Mouse (Mus musculus) intestine, postnatal 0 days (tissue): ENCODE results near the gene Phka1. TPM values are rescaled to one million over a fixed set of nuclear protein-coding genes. Genes with fewer than 3 reads are reported as not detected.
"Not testable (repeated sequence)": the region's sequence is repeated elsewhere in the genome, so short reads cannot be mapped to it uniquely, and the experiment has no call there.

Source experiments
- ATAC-seq: fragments of 200-750 bp; cut with Nextera tagmentation; 2 replicates; pipeline ENCODE4 v1.8.0; 2017; ENCODE audit warnings: mild to moderate bottlenecking, moderate TSS enrichment, moderate library complexity
- H3K27ac ChIP-seq: fragments of 300-500 bp; sonication (generic); 2 replicates; pipeline ENCODE4 v1.5.1; 2014; ENCODE audit warnings: mild to moderate bottlenecking, low read depth, low read length, moderate library complexity
- H3K27me3 ChIP-seq: fragments of 300-500 bp; sonication (generic); replicated peaks from 2 replicates; pipeline ENCODE4 v1.6.1; 2014; ENCODE audit warnings: low read length, mixed read lengths; ENCODE audit not compliant: control insufficient read depth, insufficient read depth
- H3K36me3 ChIP-seq: fragments of 300-500 bp; sonication (generic); 2 replicates; pipeline ENCODE4 v1.6.1; 2014; ENCODE audit warnings: mild to moderate bottlenecking, moderate library complexity; ENCODE audit not compliant: control insufficient read depth, insufficient read depth
- H3K4me1 ChIP-seq: fragments of 300-500 bp; sonication (generic); replicated peaks from 2 replicates; pipeline ENCODE4 v1.6.1; 2014; ENCODE audit warnings: antibody characterized with exemption, low read length, mixed read lengths; ENCODE audit not compliant: control insufficient read depth, insufficient read depth
- H3K4me2 ChIP-seq: fragments of 300-500 bp; sonication (generic); replicated peaks from 2 replicates; pipeline ENCODE4 v1.6.1; 2014; ENCODE audit warnings: low read depth, mild to moderate bottlenecking, moderate library complexity
- H3K4me3 ChIP-seq: fragments of 300-500 bp; sonication (generic); 2 replicates; pipeline ENCODE4 v1.5.1; 2014; ENCODE audit warnings: low read depth, low read length
- H3K9ac ChIP-seq: fragments of 300-500 bp; sonication (generic); 2 replicates; pipeline ENCODE4 v1.6.1; 2014; ENCODE audit warnings: mild to moderate bottlenecking, low read depth, low read length
- H3K9me3 ChIP-seq: fragments of 300-500 bp; sonication (generic); 2 replicates; pipeline ENCODE4 v1.6.1; 2016; ENCODE audit warnings: mixed run types; ENCODE audit not compliant: control insufficient read depth
- CTCF ChIP-seq: sonication (generic); IDR thresholded peaks from 2 replicates; pipeline ENCODE4 v1.5.1; 2016; ENCODE audit warnings: low read depth, mild to moderate bottlenecking, control low read depth, antibody characterized with exemption, moderate library complexity
- WGBS: fragments of 180-500 bp; shearing (Covaris S2); extraction: QIAGEN DNeasy Blood & Tissue Kit; methylation state at CpG from one replicate; pipeline ENCODE4 v1.1.7; 2014; 5-methylcytosine and 5-hydroxymethylcytosine counted together
- polyA plus RNA-seq: library from polyadenylated mRNA; unstranded; fragments of >200 nt; fragmentation: Nextera tagmentation; extraction: Ambion mirVana; gene quantifications from 2 replicates; pipeline ENCODE4 v1.2.1, GENCODE M21; 2015

The Phka1 gene
- 1.7 and 1.8 TPM in 2 replicates for polyA plus RNA-seq

DNA sequence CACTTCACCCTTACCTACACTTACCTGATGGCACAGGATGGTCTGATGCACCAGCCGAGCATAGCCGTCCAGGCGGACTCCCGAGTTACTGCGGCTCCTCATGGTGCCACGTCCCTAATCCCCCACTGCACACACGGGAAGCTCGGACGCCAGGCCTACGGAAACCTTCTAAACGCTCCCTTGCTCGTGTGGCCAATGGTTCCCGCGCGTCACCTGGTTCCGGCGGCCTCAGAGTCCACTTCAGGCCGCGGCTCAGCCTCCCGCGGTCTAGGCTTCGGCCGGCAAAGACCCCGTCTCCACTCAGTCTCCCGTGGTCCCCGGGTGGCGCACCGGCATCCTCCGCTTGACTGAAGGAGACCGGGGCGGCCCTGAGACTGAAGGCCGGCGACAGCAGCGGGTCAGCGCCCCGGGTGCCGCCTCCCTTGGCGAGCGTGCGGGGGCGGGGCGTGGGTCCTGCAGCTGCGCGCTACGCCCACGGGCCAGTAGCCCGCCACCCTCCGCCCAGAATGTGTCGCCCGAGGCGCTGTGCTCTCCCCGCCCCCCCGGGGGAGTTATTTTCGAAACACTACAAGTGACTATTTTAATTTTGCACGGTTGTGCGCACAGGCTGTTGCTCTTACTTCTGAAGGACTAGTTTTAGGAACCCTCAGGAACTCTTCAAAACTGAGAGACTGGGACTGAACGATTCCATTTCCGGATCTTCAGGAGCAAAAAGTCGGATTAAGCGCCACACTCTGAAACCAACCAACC lies at the start of gene Phka1:
Gene Phka1, minus strand, starts transcription at position 424 of the 750 bp plus-strand sequence.
- H3K27me3 ChIP-seq, result no peaks in the 10 kb centered on the region; the same call in 1 of the 2 replicates
- ATAC-seq, result peak; percentile 90
- peak within 1 kb of the TSS; percentile 58 for H3K4me3 ChIP-seq
- no peaks in the 10 kb centered on the region for H3K9me3 ChIP-seq
- TF ChIP-seq CTCF, result peak; percentile 28
- no peaks in the 10 kb centered on the region for H3K4me1 ChIP-seq
- no peak within 1 kb of the TSS for H3K27ac ChIP-seq
- 18% methylated on average over 57 of the region's 60 CpGs for WGBS
- peak within 1 kb of the TSS; percentile 67 for H3K4me2 ChIP-seq
- no peaks in the 10 kb centered on the region for H3K36me3 ChIP-seq
- H3K9ac ChIP-seq, result peak within 1 kb of the TSS; percentile 46

DNA sequence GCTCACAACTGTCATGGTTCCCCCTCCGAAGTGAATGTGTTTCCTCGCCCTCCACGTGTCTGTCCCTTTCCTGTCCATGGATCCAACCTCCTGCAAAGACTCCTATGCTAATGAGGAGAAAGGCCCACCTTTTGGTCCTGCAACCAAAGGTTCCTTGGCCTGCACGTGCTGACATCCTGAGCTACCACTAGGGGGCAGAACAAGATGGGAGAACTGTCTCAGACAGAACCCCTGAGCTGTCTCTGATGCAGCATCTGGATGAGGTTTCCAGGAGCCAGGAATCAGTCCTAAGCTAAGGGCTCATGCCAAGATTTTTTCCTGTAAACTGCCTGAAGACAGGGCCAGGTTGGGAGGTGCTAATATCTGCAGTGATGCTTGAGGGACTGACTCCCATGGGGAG lies 45.2 kb upstream of the Phka1 start:
- H3K9ac ChIP-seq, ATAC-seq, H3K36me3 ChIP-seq, H3K4me2 ChIP-seq, H3K27me3 ChIP-seq, H3K4me3 ChIP-seq, H3K4me1 ChIP-seq, H3K9me3 ChIP-seq, H3K27ac ChIP-seq: not testable (repeated sequence)
- peak; percentile 62 for TF ChIP-seq CTCF
- 24% methylated on average over 4 of the region's 4 CpGs for WGBS

DNA sequence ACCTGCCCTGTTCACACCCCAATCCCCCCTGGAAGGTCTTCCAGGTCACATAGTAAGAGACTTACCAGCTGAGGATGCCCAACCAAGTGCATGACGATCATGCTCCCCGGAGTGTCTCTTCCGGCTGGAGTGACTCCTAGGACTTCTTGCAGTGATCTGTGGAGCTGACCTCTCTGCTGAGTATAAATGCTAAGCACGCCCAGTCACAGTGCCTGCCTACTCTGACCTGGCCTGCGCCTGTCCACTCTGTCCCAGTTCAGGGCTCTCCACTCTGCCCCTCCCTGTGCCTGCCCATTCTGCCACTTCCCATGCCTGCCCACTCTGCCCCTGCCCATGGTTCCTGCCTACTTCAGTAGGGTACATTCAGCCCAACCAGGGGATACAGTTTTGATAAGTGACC lies 42.8 kb upstream of the Phka1 start, which contains the start of gene Gm3880:
Gene Gm3880, minus strand, starts transcription at position 101 of the 400 bp plus-strand sequence.
- ATAC-seq, H3K4me1 ChIP-seq, H3K27ac ChIP-seq, H3K4me2 ChIP-seq, H3K36me3 ChIP-seq, H3K9ac ChIP-seq, H3K9me3 ChIP-seq, H3K27me3 ChIP-seq, H3K4me3 ChIP-seq: not testable (repeated sequence)
- 98% methylated on average over 5 of the region's 5 CpGs for WGBS

- ATAC-seq, H3K27me3 ChIP-seq, H3K9ac ChIP-seq, H3K4me2 ChIP-seq, H3K36me3 ChIP-seq, H3K4me1 ChIP-seq, H3K9me3 ChIP-seq, H3K27ac ChIP-seq, H3K4me3 ChIP-seq: not testable (repeated sequence)
- 55% methylated on average over 3 of the region's 3 CpGs for WGBS
These were observed 40.7 kb upstream of the Phka1 start for GRCm38 (mm10) chrX:102684706-102685105.

GRCm38 (mm10) chrX:102666641-102667040 lies 22.6 kb upstream of the Phka1 start:
- Histone ChIP-seq H3K27me3 (no peaks in the 10 kb centered on the region), H3K9me3 (no peaks in the 10 kb centered on the region), H3K36me3 (no peaks in the 10 kb centered on the region), H3K4me1 (no peaks in the 10 kb centered on the region), H3K27ac (no peak overlapping the region), H3K4me3 (no peak overlapping the region), H3K9ac (no peak overlapping the region), H3K4me2 (no peak overlapping the region)
- no peak for ATAC-seq
- TF ChIP-seq CTCF, result no peak
- 84% methylated on average over 2 of the region's 2 CpGs for WGBS

- no peak for ATAC-seq
- Histone ChIP-seq H3K36me3 (no peaks in the 10 kb centered on the region), H3K9ac (no peak overlapping the region), H3K27me3 (no peaks in the 10 kb centered on the region), H3K4me2 (no peak overlapping the region), H3K27ac (no peak overlapping the region), H3K4me1 (no peaks in the 10 kb centered on the region), H3K9me3 (no peaks in the 10 kb centered on the region), H3K4me3 (no peak overlapping the region)
- TF ChIP-seq CTCF, result peak; percentile 58
- 28% methylated on average over 3 of the region's 3 CpGs for WGBS
These were observed 16.7 kb upstream of the Phka1 start for GRCm38 (mm10) chrX:102660712-102661111.
